Mouse (Mus musculus): Measurements from ENCODE around the gene Chka. TPM values are rescaled to one million over a fixed set of nuclear protein-coding genes. Genes with fewer than 3 reads are reported as not detected.

Gene Chka
- polyA plus RNA-seq, 1 experiment = 30.9 TPM

GRCm38 (mm10) chr19:3914535-3914934 is 63.0 kb downstream of the Chka start:
- TF ChIP-seq FOSL1 (IDR thresholded peaks at IDR 0.05; ENCODE audit: insufficient read depth, low read length, poor library complexity, severe bottlenecking) (no peak), CTCF (IDR thresholded peaks at IDR 0.05; ENCODE audit: control insufficient read depth, insufficient read depth, insufficient read length) (no peak), MAX (IDR thresholded peaks at IDR 0.05) (no peak), MYOG (IDR thresholded peaks at IDR 0.05; ENCODE audit: control insufficient read depth, extremely low read depth, insufficient read length) (no peak), CEBPB (IDR thresholded peaks at IDR 0.05; ENCODE audit: low read depth) (no peak), USF1 (IDR thresholded peaks at IDR 0.05; ENCODE audit: low read depth) (no peak), MYOD1 (IDR thresholded peaks at IDR 0.05; ENCODE audit: control insufficient read depth, insufficient read length, low read depth) (no peak)
- Histone ChIP-seq H3ac (ENCODE audit: control insufficient read depth, insufficient read length, low read depth) (no peak overlapping the region), H3K4me3 (ENCODE audit: insufficient read depth, poor library complexity, severe bottlenecking) (no peak overlapping the region), H3K27me3 (ENCODE audit: control insufficient read depth, insufficient read depth, insufficient read length) (no peaks in the 10 kb centered on the region), H3K79me2 (ENCODE audit: control insufficient read depth, insufficient read depth) (peaks cover 26% of the 10 kb centered on the region), H3K36me3 (ENCODE audit: control insufficient read depth, insufficient read depth) (peaks cover 8% of the 10 kb centered on the region), H3K79me3 (ENCODE audit: low read depth) (peaks cover 5% of the 10 kb centered on the region)

GRCm38 (mm10) chr19:3916727-3917126 is 65.2 kb downstream of the Chka start:
- Histone ChIP-seq H3K79me2 (ENCODE audit: control insufficient read depth, insufficient read depth) (peaks cover 19% of the 10 kb centered on the region), H3K27me3 (ENCODE audit: control insufficient read depth, insufficient read depth, insufficient read length) (no peaks in the 10 kb centered on the region), H3ac (ENCODE audit: control insufficient read depth, insufficient read length, low read depth) (no peak overlapping the region), H3K36me3 (ENCODE audit: control insufficient read depth, insufficient read depth) (no peaks in the 10 kb centered on the region), H3K79me3 (ENCODE audit: low read depth) (peaks cover 3% of the 10 kb centered on the region), H3K4me3 (ENCODE audit: insufficient read depth, poor library complexity, severe bottlenecking) (no peak overlapping the region)
- no peak for TF ChIP-seq USF1 (IDR thresholded peaks at IDR 0.05; ENCODE audit: low read depth)
- TF ChIP-seq MYOG (IDR thresholded peaks at IDR 0.05; ENCODE audit: control insufficient read depth, extremely low read depth, insufficient read length) = no peak
- TF ChIP-seq CTCF (IDR thresholded peaks at IDR 0.05; ENCODE audit: control insufficient read depth, insufficient read depth, insufficient read length) = no peak
- TF ChIP-seq MYOD1 (IDR thresholded peaks at IDR 0.05; ENCODE audit: control insufficient read depth, insufficient read length, low read depth) = no peak

GRCm38 (mm10) chr19:3919928-3920327 is 68.4 kb downstream of the Chka start:
- no peaks in the 10 kb centered on the region for H3K79me3 ChIP-seq (ENCODE audit: low read depth)
- no peak for TF ChIP-seq CEBPB (IDR thresholded peaks at IDR 0.05; ENCODE audit: low read depth)
- no peak for TF ChIP-seq FOSL1 (IDR thresholded peaks at IDR 0.05; ENCODE audit: insufficient read depth, low read length, poor library complexity, severe bottlenecking)
- TF ChIP-seq USF1 (IDR thresholded peaks at IDR 0.05; ENCODE audit: low read depth) = no peak
- TF ChIP-seq MYOG (IDR thresholded peaks at IDR 0.05; ENCODE audit: control insufficient read depth, extremely low read depth, insufficient read length) = no peak
- TF ChIP-seq MYOD1 (IDR thresholded peaks at IDR 0.05; ENCODE audit: control insufficient read depth, insufficient read length, low read depth) = no peak
- TF ChIP-seq CTCF (IDR thresholded peaks at IDR 0.05; ENCODE audit: control insufficient read depth, insufficient read depth, insufficient read length) = no peak
- TF ChIP-seq MAX (IDR thresholded peaks at IDR 0.05) = no peak
- no peak overlapping the region for H3K4me3 ChIP-seq (ENCODE audit: insufficient read depth, poor library complexity, severe bottlenecking)
- no peak overlapping the region for H3ac ChIP-seq (ENCODE audit: control insufficient read depth, insufficient read length, low read depth)
- H3K36me3 ChIP-seq (ENCODE audit: control insufficient read depth, insufficient read depth) = no peaks in the 10 kb centered on the region
- H3K79me2 ChIP-seq (ENCODE audit: control insufficient read depth, insufficient read depth) = no peaks in the 10 kb centered on the region
- H3K27me3 ChIP-seq (ENCODE audit: control insufficient read depth, insufficient read depth, insufficient read length) = no peaks in the 10 kb centered on the region

- H3K27me3 ChIP-seq (ENCODE audit: control insufficient read depth, insufficient read depth, insufficient read length) = no peaks in the 10 kb centered on the region
- no peak overlapping the region for H3K4me3 ChIP-seq (ENCODE audit: insufficient read depth, poor library complexity, severe bottlenecking)
- H3K36me3 ChIP-seq (ENCODE audit: control insufficient read depth, insufficient read depth) = no peaks in the 10 kb centered on the region
- H3ac ChIP-seq (ENCODE audit: control insufficient read depth, insufficient read length, low read depth) = no peak overlapping the region
- TF ChIP-seq CTCF (IDR thresholded peaks at IDR 0.05; ENCODE audit: control insufficient read depth, insufficient read depth, insufficient read length) = no peak
- no peak for TF ChIP-seq FOSL1 (IDR thresholded peaks at IDR 0.05; ENCODE audit: insufficient read depth, low read length, poor library complexity, severe bottlenecking)
- TF ChIP-seq MYOG (IDR thresholded peaks at IDR 0.05; ENCODE audit: control insufficient read depth, extremely low read depth, insufficient read length) = no peak
- TF ChIP-seq USF1 (IDR thresholded peaks at IDR 0.05; ENCODE audit: low read depth) = no peak
- no peak for TF ChIP-seq MAX (IDR thresholded peaks at IDR 0.05)
- no peak for TF ChIP-seq CEBPB (IDR thresholded peaks at IDR 0.05; ENCODE audit: low read depth)
- no peaks in the 10 kb centered on the region for H3K79me3 ChIP-seq (ENCODE audit: low read depth)
- H3K79me2 ChIP-seq (ENCODE audit: control insufficient read depth, insufficient read depth) = no peaks in the 10 kb centered on the region
These were observed 71.2 kb downstream of the Chka start for GRCm38 (mm10) chr19:3922661-3923371.

DNA sequence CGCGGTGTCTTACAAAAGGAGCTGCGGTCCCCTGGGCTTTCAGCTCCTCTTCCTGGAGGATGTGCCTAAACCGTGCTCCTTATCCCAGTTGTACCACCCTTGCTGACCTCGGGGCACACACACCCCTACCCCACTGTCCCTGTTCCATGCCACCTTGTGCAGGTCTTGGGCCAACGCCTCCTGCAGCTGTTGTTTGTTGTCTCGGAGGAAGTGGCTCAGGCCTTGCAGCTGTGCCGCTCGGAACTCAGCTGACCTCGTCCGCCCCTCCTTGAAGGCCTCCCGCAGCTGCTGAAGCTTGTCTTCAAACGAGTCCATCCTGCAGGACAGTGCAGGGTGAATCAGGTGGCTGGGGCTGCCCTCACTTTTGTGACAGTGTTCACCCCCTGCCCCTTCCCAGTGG is 72.0 kb downstream of the Chka start:
- Histone ChIP-seq H3K36me3 (ENCODE audit: control insufficient read depth, insufficient read depth) (no peaks in the 10 kb centered on the region), H3K4me3 (ENCODE audit: insufficient read depth, poor library complexity, severe bottlenecking) (no peak overlapping the region), H3K79me3 (ENCODE audit: low read depth) (no peaks in the 10 kb centered on the region), H3K79me2 (ENCODE audit: control insufficient read depth, insufficient read depth) (no peaks in the 10 kb centered on the region), H3ac (ENCODE audit: control insufficient read depth, insufficient read length, low read depth) (no peak overlapping the region), H3K27me3 (ENCODE audit: control insufficient read depth, insufficient read depth, insufficient read length) (no peaks in the 10 kb centered on the region)
- peak; percentile 32 for TF ChIP-seq MAX (IDR thresholded peaks at IDR 0.05)
- TF ChIP-seq MYOD1 (IDR thresholded peaks at IDR 0.05; ENCODE audit: control insufficient read depth, insufficient read length, low read depth) = peak; percentile 99
- no peak for TF ChIP-seq FOSL1 (IDR thresholded peaks at IDR 0.05; ENCODE audit: insufficient read depth, low read length, poor library complexity, severe bottlenecking)
- peak; percentile 31 for TF ChIP-seq USF1 (IDR thresholded peaks at IDR 0.05; ENCODE audit: low read depth)
- TF ChIP-seq CTCF (IDR thresholded peaks at IDR 0.05; ENCODE audit: control insufficient read depth, insufficient read depth, insufficient read length) = no peak

GRCm38 (mm10) chr19:3924190-3924589 is 72.6 kb downstream of the Chka start:
- Histone ChIP-seq H3K27me3 (ENCODE audit: control insufficient read depth, insufficient read depth, insufficient read length) (no peaks in the 10 kb centered on the region), H3K79me3 (ENCODE audit: low read depth) (no peaks in the 10 kb centered on the region), H3ac (ENCODE audit: control insufficient read depth, insufficient read length, low read depth) (no peak overlapping the region), H3K79me2 (ENCODE audit: control insufficient read depth, insufficient read depth) (no peaks in the 10 kb centered on the region), H3K36me3 (ENCODE audit: control insufficient read depth, insufficient read depth) (no peaks in the 10 kb centered on the region), H3K4me3 (ENCODE audit: insufficient read depth, poor library complexity, severe bottlenecking) (no peak overlapping the region)
- no peak for TF ChIP-seq USF1 (IDR thresholded peaks at IDR 0.05; ENCODE audit: low read depth)
- TF ChIP-seq CEBPB (IDR thresholded peaks at IDR 0.05; ENCODE audit: low read depth) = no peak
- no peak for TF ChIP-seq MYOD1 (IDR thresholded peaks at IDR 0.05; ENCODE audit: control insufficient read depth, insufficient read length, low read depth)
- no peak for TF ChIP-seq CTCF (IDR thresholded peaks at IDR 0.05; ENCODE audit: control insufficient read depth, insufficient read depth, insufficient read length)
- TF ChIP-seq MYOG (IDR thresholded peaks at IDR 0.05; ENCODE audit: control insufficient read depth, extremely low read depth, insufficient read length) = no peak
- TF ChIP-seq FOSL1 (IDR thresholded peaks at IDR 0.05; ENCODE audit: insufficient read depth, low read length, poor library complexity, severe bottlenecking) = no peak
- no peak for TF ChIP-seq MAX (IDR thresholded peaks at IDR 0.05)

Measured in C2C12 (cell line).